Mouse (Mus musculus): ENCODE measurements around the gene Spam1. TPM values are rescaled to one million over a fixed set of nuclear protein-coding genes. Genes with fewer than 3 reads are reported as not detected.

Spam1 gene
- not detected in 2 replicates for polyA plus RNA-seq (2012; rRNA removed)

DNA sequence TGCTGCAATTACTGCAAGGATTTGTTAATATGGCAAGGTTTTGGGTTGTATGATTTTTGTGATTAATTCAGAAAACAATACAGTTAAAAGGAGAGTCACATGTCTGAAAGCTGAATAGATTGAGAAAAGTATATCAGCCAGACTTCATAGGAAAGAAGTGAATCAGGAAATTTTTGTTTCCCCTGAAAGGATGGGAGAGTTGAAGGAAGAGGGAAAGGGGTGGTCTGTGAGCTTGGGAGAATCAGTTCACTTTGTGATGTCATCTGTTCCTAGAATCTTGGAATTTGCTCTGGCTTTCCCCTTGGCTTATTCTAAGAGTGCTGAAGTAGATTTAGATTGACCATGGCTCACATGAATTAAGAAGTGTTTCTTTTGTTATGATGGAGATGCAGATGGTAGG, at the start of gene Spam1:
Spam1 (plus strand) TSS at position 301 of the 400 bp plus-strand sequence.
- no peaks in the 10 kb centered on the region for H3K36me3 ChIP-seq (ENCODE audit: control insufficient read depth, insufficient read depth, low read length)
- H3K4me1 ChIP-seq (ENCODE audit: control insufficient read depth, insufficient read depth, insufficient read length, low read length) = no peaks in the 10 kb centered on the region
- no peak within 1 kb of the TSS for H3K4me3 ChIP-seq (ENCODE audit: low read depth, low read length)
- TF ChIP-seq POLR2A (IDR thresholded peaks at IDR 0.05; ENCODE audit: low read depth, low read length) = no peak
- TF ChIP-seq CTCF (IDR thresholded peaks at IDR 0.05; ENCODE audit: extremely low read depth, insufficient read length, insufficient replicate concordance, low read depth, low read length) = no peak
- no peak within 1 kb of the TSS for H3K27ac ChIP-seq (ENCODE audit: insufficient read depth, low read depth, low read length)
- H3K27me3 ChIP-seq (ENCODE audit: control insufficient read depth, insufficient read depth, low read length) = no peaks in the 10 kb centered on the region

DNA sequence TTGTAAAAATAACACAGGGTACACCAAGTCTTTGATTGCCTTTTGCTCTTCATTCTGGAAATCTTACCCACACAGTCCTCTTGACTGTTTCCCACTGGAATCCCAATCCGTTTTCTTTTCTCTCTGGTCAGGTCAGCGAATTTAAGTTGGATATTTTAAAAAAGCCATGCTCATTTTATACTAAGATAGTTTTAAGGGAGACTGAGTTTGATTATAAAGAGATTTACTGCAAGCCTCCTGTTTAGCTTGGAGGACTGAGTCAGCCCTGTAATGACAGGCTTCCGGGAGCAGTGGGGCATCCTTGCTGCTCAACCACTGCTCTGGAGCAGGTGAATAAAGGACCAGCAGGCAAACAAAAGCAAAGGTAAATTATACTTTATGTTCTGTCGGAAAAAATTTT, 43.0 kb upstream of the Spam1 start, which contains the start of gene Hyal4:
Hyal4 (plus strand) TSS at position 301 of the 400 bp plus-strand sequence.
- H3K27me3 ChIP-seq (ENCODE audit: control insufficient read depth, insufficient read depth, low read length) = no peaks in the 10 kb centered on the region
- TF ChIP-seq POLR2A (IDR thresholded peaks at IDR 0.05; ENCODE audit: low read depth, low read length) (no peak), CTCF (IDR thresholded peaks at IDR 0.05; ENCODE audit: extremely low read depth, insufficient read length, insufficient replicate concordance, low read depth, low read length) (no peak)
- no peaks in the 10 kb centered on the region for H3K4me1 ChIP-seq (ENCODE audit: control insufficient read depth, insufficient read depth, insufficient read length, low read length)
- no peak within 1 kb of the TSS for H3K4me3 ChIP-seq (ENCODE audit: low read depth, low read length)
- H3K36me3 ChIP-seq (ENCODE audit: control insufficient read depth, insufficient read depth, low read length) = no peaks in the 10 kb centered on the region
- no peak within 1 kb of the TSS for H3K27ac ChIP-seq (ENCODE audit: insufficient read depth, low read depth, low read length)
- 73% methylated on average over 4 of the region's 4 CpGs for WGBS

DNA sequence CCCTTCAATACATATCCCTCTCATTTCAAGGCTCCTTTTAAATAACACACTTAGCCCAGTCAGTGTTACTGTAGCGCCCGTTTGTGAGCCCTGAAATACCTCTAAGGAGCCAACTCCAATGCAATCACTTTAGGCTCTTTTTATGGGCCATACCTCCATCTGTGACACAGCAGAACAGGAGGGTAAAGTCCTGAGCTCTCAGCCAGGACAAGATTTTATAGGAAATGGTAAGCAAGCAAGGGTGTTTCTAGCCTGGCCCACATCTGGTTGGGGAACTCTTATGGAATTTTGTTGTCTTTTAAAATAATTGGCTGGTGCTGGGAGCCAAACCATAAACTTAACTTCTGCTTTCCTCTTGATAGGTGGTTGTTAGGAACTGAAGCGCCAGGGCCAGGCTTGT, 31.7 kb upstream of the Spam1 start:
- no peak overlapping the region for H3K4me3 ChIP-seq (ENCODE audit: low read depth, low read length)
- WGBS = 87% methylated on average over 3 of the region's 3 CpGs
- TF ChIP-seq CTCF (IDR thresholded peaks at IDR 0.05; ENCODE audit: extremely low read depth, insufficient read length, insufficient replicate concordance, low read depth, low read length) (no peak), POLR2A (IDR thresholded peaks at IDR 0.05; ENCODE audit: low read depth, low read length) (no peak)
- no peaks in the 10 kb centered on the region for H3K4me1 ChIP-seq (ENCODE audit: control insufficient read depth, insufficient read depth, insufficient read length, low read length)
- no peak overlapping the region for H3K27ac ChIP-seq (ENCODE audit: insufficient read depth, low read depth, low read length)
- no peaks in the 10 kb centered on the region for H3K27me3 ChIP-seq (ENCODE audit: control insufficient read depth, insufficient read depth, low read length)
- no peaks in the 10 kb centered on the region for H3K36me3 ChIP-seq (ENCODE audit: control insufficient read depth, insufficient read depth, low read length)

DNA sequence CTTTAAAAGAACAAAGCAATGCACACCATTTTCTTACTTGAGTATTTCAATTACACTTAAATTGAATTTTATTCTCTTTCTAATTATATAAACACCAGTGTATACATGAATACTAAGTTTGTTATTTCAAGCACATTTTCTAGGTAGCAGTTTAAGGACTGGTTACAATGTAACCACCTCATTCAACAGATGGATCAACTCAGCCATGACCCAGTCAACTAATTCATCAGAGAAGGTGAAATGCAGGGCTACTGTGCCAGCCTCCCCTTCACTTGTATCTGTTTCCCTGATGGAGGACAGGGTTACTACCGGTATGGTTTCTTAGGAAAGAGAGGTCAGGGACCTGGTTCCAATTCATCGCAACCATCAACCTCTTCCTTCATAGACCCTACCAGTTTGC, 24.7 kb upstream of the Spam1 start:
- Histone ChIP-seq H3K4me1 (ENCODE audit: control insufficient read depth, insufficient read depth, insufficient read length, low read length) (no peaks in the 10 kb centered on the region), H3K36me3 (ENCODE audit: control insufficient read depth, insufficient read depth, low read length) (no peaks in the 10 kb centered on the region), H3K27ac (ENCODE audit: insufficient read depth, low read depth, low read length) (no peak overlapping the region), H3K27me3 (ENCODE audit: control insufficient read depth, insufficient read depth, low read length) (no peaks in the 10 kb centered on the region), H3K4me3 (ENCODE audit: low read depth, low read length) (no peak overlapping the region)
- TF ChIP-seq CTCF (IDR thresholded peaks at IDR 0.05; ENCODE audit: extremely low read depth, insufficient read length, insufficient replicate concordance, low read depth, low read length) = no peak
- no peak for TF ChIP-seq POLR2A (IDR thresholded peaks at IDR 0.05; ENCODE audit: low read depth, low read length)
- WGBS = 91% methylated on average over 2 of the region's 2 CpGs

DNA sequence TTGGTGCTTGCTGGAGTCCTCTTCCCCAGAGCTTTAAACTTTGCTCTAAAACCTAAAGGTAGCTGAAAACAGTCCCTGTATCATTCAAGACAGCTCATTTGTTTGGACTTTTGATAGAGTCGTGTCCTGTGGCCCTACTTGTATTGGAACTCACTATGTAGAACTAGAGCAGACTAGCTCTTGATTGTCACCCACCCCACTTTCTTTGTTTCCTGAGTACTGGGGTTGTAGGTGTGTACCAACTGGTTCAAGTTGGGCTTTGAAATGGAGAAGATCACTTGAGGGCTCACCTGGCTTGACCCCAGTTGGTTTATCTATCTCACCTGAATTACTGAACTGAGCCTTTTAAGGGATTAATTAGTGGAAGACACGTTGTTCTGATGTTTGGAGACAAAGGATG, 11.8 kb upstream of the Spam1 start:
- Histone ChIP-seq H3K36me3 (ENCODE audit: control insufficient read depth, insufficient read depth, low read length) (no peaks in the 10 kb centered on the region), H3K4me1 (ENCODE audit: control insufficient read depth, insufficient read depth, insufficient read length, low read length) (no peaks in the 10 kb centered on the region), H3K4me3 (ENCODE audit: low read depth, low read length) (no peak overlapping the region), H3K27ac (ENCODE audit: insufficient read depth, low read depth, low read length) (no peak overlapping the region), H3K27me3 (ENCODE audit: control insufficient read depth, insufficient read depth, low read length) (no peaks in the 10 kb centered on the region)
- WGBS = 51% methylated on average over 2 of the region's 2 CpGs
- TF ChIP-seq POLR2A (IDR thresholded peaks at IDR 0.05; ENCODE audit: low read depth, low read length) (no peak), CTCF (IDR thresholded peaks at IDR 0.05; ENCODE audit: extremely low read depth, insufficient read length, insufficient replicate concordance, low read depth, low read length) (no peak)

DNA sequence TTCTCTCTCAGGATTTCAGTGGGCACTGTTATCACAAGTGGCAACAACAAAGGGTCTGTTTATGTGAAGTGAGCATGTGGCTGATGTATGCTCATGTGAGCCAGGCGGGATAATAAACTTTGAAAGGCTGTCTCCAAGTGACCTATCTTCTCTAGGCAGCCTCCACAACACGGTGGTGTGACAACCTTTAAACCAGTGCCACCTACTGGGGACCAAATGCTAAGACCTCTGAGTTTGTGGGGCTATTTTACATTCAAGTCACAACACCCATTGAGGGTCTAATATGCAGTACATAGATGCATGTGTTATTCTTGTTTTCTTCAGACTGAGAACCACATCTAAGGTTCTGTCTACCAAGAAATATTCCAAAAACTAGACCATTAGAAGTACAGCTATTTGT, 31.1 kb downstream of the Spam1 start:
- Histone ChIP-seq H3K4me1 (ENCODE audit: control insufficient read depth, insufficient read depth, insufficient read length, low read length) (no peaks in the 10 kb centered on the region), H3K4me3 (ENCODE audit: low read depth, low read length) (no peak overlapping the region), H3K27me3 (ENCODE audit: control insufficient read depth, insufficient read depth, low read length) (no peaks in the 10 kb centered on the region), H3K36me3 (ENCODE audit: control insufficient read depth, insufficient read depth, low read length) (no peaks in the 10 kb centered on the region), H3K27ac (ENCODE audit: insufficient read depth, low read depth, low read length) (no peak overlapping the region)
- 38% methylated on average over 2 of the region's 2 CpGs for WGBS
- TF ChIP-seq CTCF (IDR thresholded peaks at IDR 0.05; ENCODE audit: extremely low read depth, insufficient read length, insufficient replicate concordance, low read depth, low read length) (no peak), POLR2A (IDR thresholded peaks at IDR 0.05; ENCODE audit: low read depth, low read length) (no peak)

Other genes starting within 250 kb of the Spam1 start
- gene Lmod2, start 193.4 kb upstream of the Spam1 start, polyA plus RNA-seq (2012; rRNA removed) = not detected in 2 replicates
- gene Wasl, start 126.2 kb upstream of the Spam1 start, polyA plus RNA-seq (2012; rRNA removed) = 75.0 and 198 TPM in 2 replicates
- gene Hyal6, start 57.9 kb upstream of the Spam1 start, polyA plus RNA-seq (2012; rRNA removed) = not detected in 2 replicates
- gene Hyal4, start 42.9 kb upstream of the Spam1 start, polyA plus RNA-seq (2012; rRNA removed) = not detected in 2 replicates
- gene Hyal5, start 66.8 kb downstream of the Spam1 start, polyA plus RNA-seq (2012; rRNA removed) = not detected in 2 replicates
- gene Tmem229a, start 165.1 kb downstream of the Spam1 start, polyA plus RNA-seq (2012; rRNA removed) = 0.62 and 0.80 TPM in 2 replicates